Mouse (Mus musculus): ENCODE measurements around the gene Capzb. TPM values are rescaled to one million over a fixed set of nuclear protein-coding genes. Genes with fewer than 3 reads are reported as not detected.

Gene Capzb
- polyA plus RNA-seq, 1 experiment from 2014 or later: 364 TPM

DNA sequence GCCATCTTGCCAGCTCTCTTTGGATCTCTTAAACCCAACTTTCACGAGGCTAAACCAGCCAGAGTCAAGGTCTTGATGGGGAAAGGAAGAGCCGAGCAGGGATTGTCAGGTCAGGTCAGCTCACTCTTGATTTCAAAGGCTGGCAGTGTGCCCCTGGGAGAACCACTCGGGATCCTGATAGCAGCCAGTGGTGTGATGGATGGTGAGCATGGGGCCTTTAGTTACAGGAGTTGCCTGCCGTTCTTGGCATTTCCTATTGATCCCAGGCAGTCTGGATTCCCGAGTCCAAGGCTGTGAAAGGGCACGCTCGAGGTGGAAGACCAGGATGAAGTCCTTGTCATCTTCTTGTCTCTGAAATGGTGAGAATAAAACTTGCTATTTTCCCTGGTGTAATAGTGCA is 9.9 kb downstream of the Capzb start:
- no peak overlapping the region for H3K4me3 ChIP-seq
- H3K4me1 ChIP-seq (replicated peaks): peaks cover 39% of the 10 kb centered on the region
- H3K36me3 ChIP-seq: peaks cover 24% of the 10 kb centered on the region
- H3K27ac ChIP-seq (replicated peaks): no peak overlapping the region
- no peaks in the 10 kb centered on the region for H3K27me3 ChIP-seq
- H3K4me2 ChIP-seq: no peak overlapping the region
- H3K9ac ChIP-seq: no peak overlapping the region
- no peak for ATAC-seq (ENCODE audit: low read depth)
- 57% methylated on average over 7 of the region's 7 CpGs for WGBS
- H3K9me3 ChIP-seq: no peaks in the 10 kb centered on the region

DNA sequence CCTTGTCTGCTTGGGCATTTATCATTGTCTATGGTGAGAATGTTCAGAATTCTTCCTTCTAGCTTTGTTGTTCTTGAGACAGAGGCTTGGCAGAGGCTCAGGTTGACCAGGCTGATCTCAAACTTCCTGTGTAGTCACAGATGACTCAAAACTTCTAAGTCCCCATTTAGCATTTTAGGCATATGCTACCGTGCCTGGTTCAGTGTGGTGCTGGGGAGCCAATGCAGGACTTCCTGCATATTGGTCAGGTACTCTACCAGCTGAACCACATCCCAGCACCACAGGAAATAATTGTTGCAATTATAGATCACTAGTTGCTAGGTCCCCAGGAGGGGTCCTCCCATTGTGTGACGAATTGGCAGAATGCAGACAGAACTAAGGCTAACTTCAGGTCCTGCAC is 10.7 kb downstream of the Capzb start:
- H3K4me3 ChIP-seq: no peak overlapping the region
- no peaks in the 10 kb centered on the region for H3K27me3 ChIP-seq
- 66% methylated on average over 2 of the region's 2 CpGs for WGBS
- H3K9ac ChIP-seq: no peak overlapping the region
- ATAC-seq (ENCODE audit: low read depth): no peak
- no peak overlapping the region for H3K27ac ChIP-seq (replicated peaks)
- no peaks in the 10 kb centered on the region for H3K9me3 ChIP-seq
- H3K4me2 ChIP-seq: no peak overlapping the region
- peaks cover 24% of the 10 kb centered on the region for H3K36me3 ChIP-seq
- peaks cover 39% of the 10 kb centered on the region for H3K4me1 ChIP-seq (replicated peaks)

DNA sequence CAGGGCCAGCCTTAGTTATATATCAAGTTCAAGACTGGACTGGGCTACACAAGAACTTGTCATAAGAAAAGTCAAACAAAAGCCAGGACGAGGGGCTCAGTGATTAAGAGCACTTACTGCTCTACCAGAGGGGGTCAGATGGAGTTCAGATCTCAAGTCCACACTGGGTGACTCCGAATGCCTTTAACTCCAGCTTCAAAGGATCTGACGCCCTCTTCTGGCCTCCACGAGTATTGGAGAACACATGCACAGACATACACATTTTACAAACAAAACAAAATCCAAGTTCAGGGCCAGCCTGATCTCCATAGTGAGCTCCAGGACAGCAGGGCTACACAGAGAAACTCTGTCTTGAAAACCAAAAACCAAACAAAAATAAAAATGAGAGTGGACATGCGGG is 13.1 kb downstream of the Capzb start:
- Histone ChIP-seq H3K9ac (no peak overlapping the region), H3K27me3 (no peaks in the 10 kb centered on the region), H3K4me2 (no peak overlapping the region), H3K27ac (replicated peaks) (no peak overlapping the region), H3K4me3 (no peak overlapping the region), H3K9me3 (no peaks in the 10 kb centered on the region), H3K4me1 (replicated peaks) (peaks cover 56% of the 10 kb centered on the region), H3K36me3 (peaks cover 6% of the 10 kb centered on the region; the same call in 1 of the 2 replicates)
- no peak for ATAC-seq (ENCODE audit: low read depth)
- WGBS: 48% methylated on average over 5 of the region's 5 CpGs

DNA sequence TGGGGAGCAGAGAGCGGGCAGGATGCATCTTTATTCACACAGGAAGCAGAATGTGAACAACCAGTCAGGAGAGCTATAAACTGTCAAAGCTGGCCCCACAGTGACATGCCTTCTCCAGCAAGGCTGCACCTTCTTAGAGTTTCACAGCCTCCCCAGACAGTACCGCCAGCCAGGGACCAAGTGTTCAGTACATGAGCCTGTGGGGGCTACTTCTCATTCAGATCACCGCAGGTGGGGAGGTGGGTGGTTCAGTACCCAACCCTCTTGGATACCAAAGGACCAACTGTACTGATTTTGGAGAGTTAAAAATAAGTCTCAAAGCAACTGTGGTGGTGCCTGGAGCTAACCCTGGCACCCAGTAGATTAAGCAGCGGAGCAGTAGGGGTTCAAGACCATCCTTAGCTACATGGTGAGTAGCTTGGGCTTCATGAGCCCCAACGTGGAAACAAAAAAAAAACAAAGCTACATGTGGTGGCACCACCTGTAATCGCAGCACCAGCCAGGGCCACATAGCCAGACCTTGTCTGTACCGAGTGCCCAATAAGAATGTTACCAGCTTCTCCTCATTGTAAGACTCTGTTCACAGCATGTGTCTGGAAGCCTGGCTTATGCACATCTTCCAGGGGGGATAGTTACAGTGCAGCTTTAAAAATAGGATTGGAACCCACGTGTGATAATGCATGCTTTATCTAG is 13.8 kb downstream of the Capzb start:
- H3K27ac ChIP-seq (replicated peaks): no peak overlapping the region
- no peak overlapping the region for H3K4me3 ChIP-seq
- 90% methylated on average over 8 of the region's 8 CpGs for WGBS
- no peaks in the 10 kb centered on the region for H3K9me3 ChIP-seq
- ATAC-seq (ENCODE audit: low read depth): no peak
- H3K27me3 ChIP-seq: no peaks in the 10 kb centered on the region
- no peak overlapping the region for H3K4me2 ChIP-seq
- peaks cover 56% of the 10 kb centered on the region for H3K4me1 ChIP-seq (replicated peaks)
- no peak overlapping the region for H3K9ac ChIP-seq
- H3K36me3 ChIP-seq: 0 out of 2 replicates have a peak, but pooled peaks cover 4% of the 10 kb centered on the region

DNA sequence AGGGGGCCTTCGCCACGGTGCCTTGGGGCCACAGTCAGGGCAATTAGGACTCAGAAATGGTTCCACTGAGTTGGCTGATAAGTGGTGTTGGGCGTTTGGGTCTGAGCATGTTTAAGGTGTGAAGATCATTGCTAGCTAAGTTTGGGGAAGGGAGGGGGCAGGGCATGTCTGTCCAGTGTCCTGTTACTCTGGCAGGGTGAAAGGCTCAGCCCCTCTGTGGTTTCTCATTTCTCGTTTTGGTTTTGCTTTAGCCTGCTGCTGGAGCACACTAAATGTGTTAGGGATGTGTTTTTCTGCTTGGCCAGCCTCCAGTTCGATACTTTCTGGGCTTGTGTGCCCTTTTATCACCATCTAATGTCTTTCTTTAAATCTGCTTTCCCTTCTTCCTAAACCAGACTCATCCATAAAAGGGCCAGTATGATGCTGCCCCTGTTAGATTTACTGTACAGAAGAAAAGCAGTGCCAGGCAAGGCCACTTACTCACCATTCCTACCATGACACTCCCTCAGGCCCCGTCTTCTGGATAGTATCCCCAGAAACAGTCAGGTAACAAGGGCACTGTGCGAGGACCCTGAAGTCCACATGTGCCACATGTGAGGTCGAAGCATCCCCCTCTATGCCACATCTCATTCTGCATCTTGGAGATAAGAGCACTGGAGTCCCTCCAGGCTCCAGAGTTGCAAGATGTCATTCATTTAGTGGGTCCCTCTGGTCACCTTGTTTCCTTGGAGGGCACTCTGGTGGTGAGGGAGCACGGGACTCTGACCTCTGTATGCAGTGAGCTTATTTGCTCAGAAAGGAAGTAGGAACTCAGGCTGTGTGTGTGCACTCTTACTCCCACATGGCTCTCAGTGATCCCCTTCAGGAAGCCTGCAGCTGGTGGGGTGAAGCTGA is 15.8 kb downstream of the Capzb start:
- no peak overlapping the region for H3K4me2 ChIP-seq
- H3K9ac ChIP-seq: 0 out of 2 replicates have a peak overlapping the region, but pooled peaks have one; percentile 28
- H3K27ac ChIP-seq (replicated peaks): peak overlapping the region; percentile 56
- peaks cover 4% of the 10 kb centered on the region; the same call in 1 of the 2 replicates for H3K36me3 ChIP-seq
- H3K9me3 ChIP-seq: no peaks in the 10 kb centered on the region
- H3K4me3 ChIP-seq: no peak overlapping the region
- peaks cover 61% of the 10 kb centered on the region for H3K4me1 ChIP-seq (replicated peaks)
- ATAC-seq (ENCODE audit: low read depth): no peak
- no peaks in the 10 kb centered on the region for H3K27me3 ChIP-seq
- 66% methylated on average over 9 of the region's 9 CpGs for WGBS

DNA sequence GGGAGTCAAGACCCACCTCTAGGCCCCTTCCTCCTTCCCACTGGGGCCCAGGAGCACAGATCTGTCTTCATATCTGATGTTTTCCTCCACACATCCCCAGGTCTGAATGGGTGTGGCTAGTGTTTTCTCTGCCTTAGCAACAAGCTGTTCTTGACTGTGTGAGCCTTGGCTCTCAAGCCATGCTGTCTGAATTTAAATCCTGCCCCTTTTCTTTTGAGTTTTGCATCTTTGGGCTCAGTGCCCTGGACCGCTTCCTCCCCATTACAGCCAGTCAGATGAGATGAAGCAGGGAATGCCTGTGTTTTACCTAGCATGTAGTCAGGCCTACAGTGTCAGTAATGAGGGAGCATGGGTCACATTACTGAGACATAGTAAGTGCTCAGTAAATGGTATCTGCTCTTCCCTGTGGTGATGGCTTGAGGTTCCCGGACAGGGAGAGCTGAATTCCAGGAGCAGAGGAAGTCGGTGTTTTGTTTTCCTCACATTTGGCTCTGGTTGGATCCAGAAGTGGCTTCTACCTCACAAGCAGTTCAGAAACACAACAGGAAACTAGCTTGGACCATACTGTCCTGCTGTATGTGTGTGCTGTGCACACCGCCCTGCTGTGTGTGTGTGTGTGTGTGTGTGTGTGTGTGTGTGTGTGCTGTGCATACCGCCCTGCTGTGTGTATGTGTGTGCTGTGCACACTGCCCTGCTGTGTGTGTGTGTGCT is 16.6 kb downstream of the Capzb start:
- peaks cover 4% of the 10 kb centered on the region; the same call in 1 of the 2 replicates for H3K36me3 ChIP-seq
- 84% methylated on average over 5 of the region's 5 CpGs for WGBS
- H3K4me3 ChIP-seq: no peak overlapping the region
- no peak for ATAC-seq (ENCODE audit: low read depth)
- H3K4me2 ChIP-seq: no peak overlapping the region
- H3K9me3 ChIP-seq: no peaks in the 10 kb centered on the region
- H3K9ac ChIP-seq: no peak overlapping the region
- peak overlapping the region; percentile 56 for H3K27ac ChIP-seq (replicated peaks)
- H3K27me3 ChIP-seq: no peaks in the 10 kb centered on the region
- peaks cover 61% of the 10 kb centered on the region for H3K4me1 ChIP-seq (replicated peaks)

DNA sequence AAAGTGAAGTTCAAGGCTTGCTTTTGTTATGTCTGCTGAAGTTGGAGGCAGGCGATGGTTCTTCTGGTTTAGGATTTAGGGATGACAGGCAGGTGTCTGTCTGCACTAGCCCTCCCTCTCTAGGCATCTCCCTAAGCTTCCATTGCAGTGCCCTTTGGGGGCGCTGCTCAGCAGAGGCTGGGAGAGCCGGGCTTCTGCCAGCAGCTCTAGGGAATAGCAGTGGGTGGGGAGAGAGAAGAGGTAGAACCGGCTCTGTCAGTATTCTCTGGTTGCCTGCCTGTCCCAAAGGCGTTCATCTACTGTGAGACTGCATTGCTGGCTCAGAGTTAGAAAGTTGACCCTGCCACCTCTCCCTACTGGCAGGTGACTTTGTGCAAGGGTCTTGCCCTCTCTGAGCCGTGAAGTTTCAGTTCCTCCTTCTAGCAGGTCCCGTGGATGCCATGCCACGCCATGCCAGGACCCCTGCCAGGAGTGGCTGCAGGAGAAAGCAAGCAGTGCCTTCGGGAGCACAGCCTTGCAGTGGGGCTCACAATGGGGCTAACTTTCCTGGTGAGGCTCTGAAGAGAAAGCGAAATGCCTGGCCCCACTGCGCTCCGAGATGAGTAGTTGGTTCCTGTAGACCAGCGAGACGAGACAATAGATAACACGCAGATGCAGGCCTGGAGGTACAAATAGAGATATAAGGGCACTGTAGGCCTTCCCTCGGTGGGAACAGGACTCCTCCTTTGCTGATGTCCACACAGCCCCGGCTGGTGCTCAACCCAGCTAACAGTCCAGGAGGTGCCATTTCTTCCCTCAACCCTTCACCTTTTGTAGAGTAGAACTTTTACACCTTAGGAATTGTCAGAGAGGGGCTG is 19.5 kb downstream of the Capzb start:
- Histone ChIP-seq H3K9me3 (no peaks in the 10 kb centered on the region), H3K4me2 (no peak overlapping the region), H3K4me3 (no peak overlapping the region), H3K27me3 (no peaks in the 10 kb centered on the region), H3K9ac (no peak overlapping the region), H3K27ac (replicated peaks) (no peak overlapping the region), H3K36me3 (peaks cover 4% of the 10 kb centered on the region; the same call in 1 of the 2 replicates), H3K4me1 (replicated peaks) (peaks cover 82% of the 10 kb centered on the region)
- WGBS: 73% methylated on average over 17 of the region's 17 CpGs
- no peak for ATAC-seq (ENCODE audit: low read depth)

DNA sequence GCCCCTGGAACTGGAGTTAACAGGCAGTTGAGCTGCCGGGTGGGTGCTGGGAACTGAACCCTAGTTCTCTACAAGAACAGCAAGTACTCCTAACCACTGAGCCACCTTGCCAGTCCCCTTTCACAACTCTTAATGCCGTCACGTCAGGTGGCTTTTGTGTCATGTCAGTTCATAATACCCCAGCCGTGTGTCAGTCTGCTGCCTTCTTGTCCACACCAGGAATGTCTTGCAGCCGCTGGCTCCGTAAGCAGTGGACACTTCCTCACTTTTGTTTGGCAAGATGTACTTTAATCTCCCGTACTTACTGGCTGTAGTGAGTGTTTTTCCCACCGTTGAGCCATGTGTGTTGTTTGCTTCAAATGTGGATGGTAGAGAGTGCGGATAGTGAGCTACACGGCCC is 20.4 kb downstream of the Capzb start:
- 83% methylated on average over 10 of the region's 10 CpGs for WGBS
- Histone ChIP-seq H3K4me3 (no peak overlapping the region), H3K27me3 (no peaks in the 10 kb centered on the region), H3K4me1 (replicated peaks) (peaks cover 78% of the 10 kb centered on the region), H3K4me2 (no peak overlapping the region), H3K9me3 (no peaks in the 10 kb centered on the region), H3K27ac (replicated peaks) (no peak overlapping the region), H3K36me3 (peaks cover 4% of the 10 kb centered on the region; the same call in 1 of the 2 replicates), H3K9ac (no peak overlapping the region)
- no peak for ATAC-seq (ENCODE audit: low read depth)

DNA sequence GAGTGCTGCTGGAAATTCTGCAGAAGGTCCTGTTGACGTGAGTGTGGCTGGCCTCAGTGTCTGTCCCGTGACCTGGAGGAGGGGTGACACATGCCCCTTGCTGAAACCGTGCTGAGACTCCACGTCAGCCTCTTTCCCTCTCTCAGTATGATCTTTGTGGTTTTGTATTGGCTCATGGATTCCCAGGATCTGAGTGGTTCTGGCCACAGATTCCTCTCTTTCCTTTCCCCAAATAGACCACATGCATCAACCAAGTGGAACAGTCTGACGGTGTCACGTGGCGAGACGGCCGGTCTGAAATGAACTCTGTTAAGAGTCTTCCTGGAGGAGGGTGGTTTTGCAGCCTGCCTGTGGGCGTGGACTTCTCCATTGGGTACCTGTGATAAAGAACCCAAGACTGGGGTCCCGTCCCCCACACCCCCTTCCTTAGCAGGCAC is 21.3 kb downstream of the Capzb start:
- Histone ChIP-seq H3K9ac (no peak overlapping the region), H3K4me1 (replicated peaks) (peaks cover 69% of the 10 kb centered on the region), H3K4me3 (no peak overlapping the region), H3K36me3 (peaks cover 4% of the 10 kb centered on the region; the same call in 1 of the 2 replicates), H3K27me3 (no peaks in the 10 kb centered on the region), H3K4me2 (no peak overlapping the region), H3K9me3 (no peaks in the 10 kb centered on the region), H3K27ac (replicated peaks) (no peak overlapping the region)
- 73% methylated on average over 11 of the region's 11 CpGs for WGBS
- no peak for ATAC-seq (ENCODE audit: low read depth)

DNA sequence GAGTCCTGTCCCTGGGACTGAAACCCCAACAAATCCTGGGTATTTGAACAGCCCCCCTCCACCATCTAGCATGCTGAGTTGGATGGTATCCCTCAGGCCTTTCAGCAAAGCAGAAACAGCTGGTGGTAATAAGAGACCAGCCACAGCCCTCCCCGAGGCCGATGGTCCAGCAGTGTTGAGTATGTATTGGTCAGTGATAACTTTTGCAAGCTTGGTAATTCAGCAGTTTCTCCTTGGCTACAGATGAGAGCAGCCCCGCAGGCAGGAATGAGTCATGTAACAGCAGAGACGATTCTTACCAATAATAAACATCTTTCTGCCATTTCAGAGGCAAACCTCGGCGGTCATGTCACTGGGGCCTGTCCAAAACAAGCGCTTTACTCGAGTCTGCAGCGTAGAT is 23.9 kb downstream of the Capzb start:
- 83% methylated on average over 9 of the region's 9 CpGs for WGBS
- H3K4me3 ChIP-seq: no peak overlapping the region
- no peak for ATAC-seq (ENCODE audit: low read depth)
- H3K4me2 ChIP-seq: no peak overlapping the region
- H3K36me3 ChIP-seq: peaks cover 4% of the 10 kb centered on the region; the same call in 1 of the 2 replicates
- no peaks in the 10 kb centered on the region for H3K9me3 ChIP-seq
- peaks cover 57% of the 10 kb centered on the region for H3K4me1 ChIP-seq (replicated peaks)
- peak overlapping the region; percentile 61; the same call in 1 of the 2 replicates for H3K27ac ChIP-seq (replicated peaks)
- H3K27me3 ChIP-seq: no peaks in the 10 kb centered on the region
- no peak overlapping the region for H3K9ac ChIP-seq

DNA sequence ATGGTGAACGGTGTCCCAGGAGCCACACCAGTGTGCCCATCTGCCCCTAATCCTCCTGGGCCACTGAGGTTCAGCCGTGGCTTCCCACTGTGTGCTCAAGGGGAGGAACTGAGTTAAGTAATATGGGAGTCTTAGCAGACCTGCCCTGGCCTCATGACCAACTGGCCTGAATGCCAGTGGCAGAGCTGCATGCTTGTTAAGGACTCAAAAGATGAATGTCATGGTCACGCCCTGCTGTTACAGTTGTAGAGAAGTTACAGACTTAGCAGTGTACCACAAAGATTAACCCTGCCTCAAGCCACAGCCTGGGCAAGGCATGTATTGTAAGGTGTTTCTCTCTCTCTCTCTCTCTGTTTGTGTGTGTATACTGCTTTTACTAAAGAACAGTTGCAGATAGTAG is 25.8 kb downstream of the Capzb start:
- ATAC-seq (ENCODE audit: low read depth): no peak
- Histone ChIP-seq H3K9me3 (no peaks in the 10 kb centered on the region), H3K4me2 (no peak overlapping the region), H3K36me3 (no peaks in the 10 kb centered on the region), H3K27me3 (no peaks in the 10 kb centered on the region), H3K27ac (replicated peaks) (no peak overlapping the region), H3K4me3 (no peak overlapping the region), H3K4me1 (replicated peaks) (peaks cover 44% of the 10 kb centered on the region), H3K9ac (no peak overlapping the region)
- 63% methylated on average over 3 of the region's 3 CpGs for WGBS

All from neural tube, embryonic 13.5 days (tissue).